Mouse (Mus musculus): ENCODE data around the gene Itprip.

- TF ChIP-seq TAL1 (IDR thresholded peaks at IDR 0.05; ENCODE audit: low read length), result no peak
- TF ChIP-seq GATA1 (IDR thresholded peaks at IDR 0.05; ENCODE audit: low read length), result no peak
Measured at GRCm38 (mm10) chr19:47905081-47905480, 14.0 kb downstream of the Itprip start.
